Mouse (Mus musculus) layer of hippocampus, postnatal 25 days (tissue): ENCODE measurements around the gene Brwd1. TPM values are rescaled to one million over a fixed set of nuclear protein-coding genes. Genes with fewer than 3 reads are reported as not detected.
"Not testable (repeated sequence)": the region's sequence is repeated elsewhere in the genome, so short reads cannot be mapped to it uniquely, and the experiment has no call there.

ENCODE experiments used
- DNase-seq, 2 experiments: peaks; one replicate each; pipeline ENCODE4 v3.0.0; 2022; ENCODE audit warnings: mixed read lengths in 2 of 2, low spot score in 1 of 2; ENCODE audit errors: extremely low spot score in 1 of 2
- total RNA-seq, 2 experiments: library from RNA; stranded (reverse); gene quantifications; 2 replicates each; pipeline ENCODE4 v1.2.3; 2021

Brwd1 gene
- total RNA-seq = 100 to 1,000 TPM; 120 to 147 TPM

DNA sequence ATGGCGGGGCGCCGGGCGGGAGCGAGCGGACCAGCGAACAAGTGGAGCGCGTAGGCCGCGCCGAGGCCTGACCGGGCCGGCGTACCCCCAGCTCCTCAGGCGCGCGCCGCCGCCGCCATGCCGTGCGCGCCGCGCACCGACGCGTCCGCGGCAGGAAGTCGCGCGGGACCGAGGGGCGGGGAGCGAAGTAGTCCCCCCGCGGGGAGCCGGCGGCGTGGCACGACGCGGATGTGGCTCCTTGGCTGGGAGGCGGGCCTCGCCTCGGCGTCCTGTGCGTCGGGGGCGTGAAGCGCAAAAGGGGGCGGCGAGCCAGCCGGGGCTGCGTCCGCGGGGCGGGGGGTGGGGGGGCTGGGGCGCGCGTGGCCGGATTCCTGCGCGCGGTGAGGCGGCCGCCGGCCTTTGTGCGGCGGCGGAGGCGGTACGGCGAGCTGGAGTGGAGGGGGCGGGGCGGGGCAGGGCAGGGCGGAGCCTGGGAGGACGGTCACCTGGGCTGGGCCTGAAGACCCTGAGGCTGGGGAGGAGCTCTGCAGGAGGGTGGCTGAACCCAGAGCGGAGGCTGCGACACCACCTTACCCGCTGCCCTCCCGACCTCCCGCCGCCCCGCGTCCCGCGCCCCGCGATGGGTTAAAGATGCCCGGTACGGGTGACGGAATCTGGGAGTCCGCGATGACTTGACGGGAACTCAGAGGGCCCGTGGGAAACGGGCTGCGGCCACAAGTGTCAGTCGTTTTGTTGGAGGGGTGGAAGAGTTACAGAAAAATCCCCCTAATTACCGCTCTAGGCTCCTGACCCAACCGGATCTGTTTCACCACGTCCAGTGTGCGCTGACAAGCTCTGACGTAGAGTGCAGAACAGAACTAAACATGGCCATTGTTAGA, at the start of gene Brwd1:
Brwd1 (minus strand) TSS at position 226 of the 878 bp plus-strand sequence.
- DNase-seq = peak; percentile 66 to 88

DNA sequence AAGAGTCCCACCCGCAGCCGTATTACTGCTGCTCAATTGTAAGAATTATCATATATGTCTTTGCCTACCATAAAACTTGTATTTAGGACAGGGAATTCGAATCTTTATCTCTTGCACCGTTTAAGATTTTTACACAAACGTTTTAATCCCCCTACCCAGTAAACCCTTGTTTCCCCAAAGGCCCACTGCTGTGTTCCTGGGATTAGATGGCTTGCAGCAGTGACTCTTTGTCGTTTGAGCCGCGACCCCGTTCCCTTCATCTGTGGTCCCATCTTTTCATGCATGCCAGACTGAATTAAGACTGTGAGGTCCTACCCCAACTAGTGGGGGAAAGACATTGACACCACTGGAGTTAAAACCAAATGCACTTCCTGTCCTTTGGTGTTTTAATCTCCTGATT, 46.1 kb upstream of the Brwd1 start:
- no peak for DNase-seq

- peak; percentile 83 to 88 for DNase-seq
Observed at GRCm38 (mm10) chr16:96127657-96128344, 45.5 kb upstream of the Brwd1 start, which contains the start of gene Hmgn1. TSS of gene Hmgn1 (minus strand) at chr16:96127729.

- DNase-seq = no peak
Observed at GRCm38 (mm10) chr16:96127288-96127656, 44.9 kb upstream of the Brwd1 start.

GRCm38 (mm10) chr16:96126684-96127171, 44.4 kb upstream of the Brwd1 start:
- DNase-seq = peak; percentile 4 to 11

DNA sequence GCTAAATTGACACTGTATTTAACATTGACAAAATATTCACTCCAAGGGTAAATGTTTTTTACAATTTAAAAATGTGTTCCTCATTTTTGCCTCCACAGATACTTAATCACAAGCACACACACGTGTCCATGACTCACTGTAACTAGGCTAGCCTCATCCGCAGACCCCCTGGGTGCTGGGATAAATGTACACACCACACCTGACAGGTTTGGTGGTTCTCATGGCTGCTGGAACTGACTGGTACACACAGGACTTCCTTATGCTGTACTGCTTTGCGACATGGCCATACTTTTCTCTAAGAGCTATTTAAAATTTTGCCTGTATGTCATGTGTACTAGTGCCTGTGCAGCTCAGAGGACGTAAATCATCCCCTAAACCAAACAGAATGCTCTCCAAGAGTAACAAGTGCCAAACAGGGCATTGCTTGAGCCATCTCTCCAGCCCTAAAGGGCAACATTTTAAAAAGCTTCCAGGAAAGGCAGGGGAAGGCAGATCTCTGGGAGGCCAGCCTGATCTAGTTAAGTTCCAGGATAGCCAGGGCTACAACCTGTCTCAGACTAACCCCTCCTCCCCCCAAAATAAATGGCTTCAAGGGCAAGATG, 37.8 kb upstream of the Brwd1 start:
- DNase-seq = no peak

- no peak for DNase-seq
Observed at GRCm38 (mm10) chr16:96114729-96115128, 32.4 kb upstream of the Brwd1 start.

DNA sequence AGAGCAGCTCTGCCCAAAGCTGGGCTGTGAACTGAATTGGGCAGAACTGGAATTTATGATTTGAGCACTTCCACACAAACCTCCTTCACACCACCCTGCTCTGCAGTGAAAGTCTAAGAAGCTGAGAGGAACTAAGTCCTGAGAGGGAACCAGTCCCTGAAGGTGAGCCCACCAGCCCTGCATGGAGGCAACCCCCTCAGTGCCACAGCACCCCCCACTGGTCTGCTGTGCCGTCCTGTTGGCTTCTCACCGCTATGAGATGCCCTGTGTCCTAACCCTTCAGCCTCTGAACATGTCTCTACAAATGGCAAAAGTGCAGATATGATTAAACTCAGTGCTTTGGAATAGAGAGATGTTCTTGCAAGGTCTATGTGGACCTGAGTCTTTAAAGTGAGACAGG, 30.4 kb upstream of the Brwd1 start:
- DNase-seq = no peak

DNA sequence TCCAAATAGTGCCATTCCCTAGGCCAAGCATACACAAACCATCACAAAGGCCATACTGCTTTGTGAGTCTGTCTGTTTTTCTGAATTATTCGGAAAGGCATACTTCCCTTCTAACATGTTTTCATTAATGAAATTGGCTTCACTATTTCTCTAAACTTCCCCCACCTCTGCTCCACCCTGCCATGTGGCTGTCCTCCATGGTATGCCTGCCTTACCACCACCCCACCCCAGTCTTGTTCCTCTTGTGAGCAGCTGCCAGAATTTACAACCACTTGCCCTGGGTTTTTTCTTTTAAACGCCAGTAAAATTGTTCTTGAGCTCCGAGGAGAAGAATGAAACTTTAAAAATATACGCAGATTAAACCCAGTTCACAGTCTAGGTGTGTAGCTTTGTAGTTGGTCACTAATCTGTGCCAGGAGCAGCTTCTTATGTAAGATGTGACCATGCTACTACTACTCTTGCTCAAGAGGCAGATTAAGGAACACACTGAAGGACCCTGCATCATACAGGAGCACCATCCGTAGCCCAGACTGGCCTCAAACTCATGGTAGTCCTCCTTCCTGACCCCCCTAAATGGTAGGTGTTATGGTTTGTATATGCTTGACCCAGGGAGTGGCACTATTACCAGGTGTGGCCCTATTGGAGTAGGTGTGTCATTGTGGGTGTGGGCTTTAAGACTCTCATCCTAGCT, 28.5 kb upstream of the Brwd1 start:
- DNase-seq = no peak

DNA sequence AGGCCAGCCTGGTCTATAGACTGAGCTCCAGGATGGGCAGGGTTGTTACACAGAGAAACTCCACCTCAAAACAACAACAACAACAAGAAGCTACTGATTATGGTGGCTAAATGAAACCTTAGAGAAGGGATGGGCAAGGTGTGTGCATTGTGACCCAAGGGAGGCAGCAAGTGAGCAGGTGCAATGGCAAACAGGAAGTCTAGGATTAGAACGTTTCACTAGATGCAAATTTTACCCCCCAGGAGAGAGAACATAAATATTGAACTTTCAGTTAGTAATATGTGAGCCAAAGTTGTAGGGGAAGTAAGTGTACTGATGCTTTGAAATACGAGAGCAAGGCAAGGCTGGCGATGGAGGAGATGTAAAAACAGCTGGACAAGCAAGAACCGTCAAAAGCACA, 27.3 kb upstream of the Brwd1 start:
- DNase-seq = no peak

- DNase-seq = no peak
Observed at GRCm38 (mm10) chr16:96103036-96103435, 20.7 kb upstream of the Brwd1 start.

DNA sequence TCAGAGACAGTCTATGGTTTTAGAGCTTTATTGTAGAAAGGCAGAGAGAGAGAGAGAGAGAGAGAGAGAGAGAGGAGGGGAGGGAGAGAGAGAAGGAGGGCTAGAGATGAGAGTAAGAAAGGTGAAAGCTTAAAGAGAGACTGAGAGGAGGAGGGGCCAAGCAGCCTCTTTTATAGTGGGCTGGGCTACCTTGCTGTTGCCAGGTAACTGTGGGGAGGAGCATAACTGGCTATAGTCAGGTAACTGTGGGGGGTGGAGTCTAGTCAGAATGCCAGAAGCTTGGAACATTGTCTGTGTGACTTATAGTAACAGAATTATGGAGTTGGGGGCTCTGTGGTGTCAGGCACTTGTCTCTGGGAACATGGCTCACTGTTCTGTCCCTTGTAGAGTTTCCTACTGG, 15.5 kb upstream of the Brwd1 start:
- not testable (repeated sequence) for DNase-seq

DNA sequence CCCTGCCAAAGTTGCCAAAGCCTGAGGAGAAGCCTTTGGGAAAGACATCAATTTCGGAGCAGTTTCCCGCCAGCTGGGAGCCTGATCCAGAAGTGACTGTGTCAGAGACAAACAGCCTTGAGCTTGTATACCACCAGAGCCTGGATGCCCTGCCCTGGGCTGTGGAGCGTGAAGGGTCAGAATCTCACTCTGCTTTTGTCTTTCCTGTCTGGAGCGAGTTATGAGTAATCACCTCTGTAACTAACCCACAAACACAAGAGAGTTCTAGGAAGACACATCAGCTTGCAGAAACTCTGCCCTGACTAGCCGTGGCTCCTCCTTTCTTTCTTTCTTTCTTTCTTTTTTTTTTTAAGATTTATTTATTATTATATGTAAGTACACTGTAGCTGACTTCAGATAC, 13.6 kb upstream of the Brwd1 start:
- DNase-seq = no peak

DNA sequence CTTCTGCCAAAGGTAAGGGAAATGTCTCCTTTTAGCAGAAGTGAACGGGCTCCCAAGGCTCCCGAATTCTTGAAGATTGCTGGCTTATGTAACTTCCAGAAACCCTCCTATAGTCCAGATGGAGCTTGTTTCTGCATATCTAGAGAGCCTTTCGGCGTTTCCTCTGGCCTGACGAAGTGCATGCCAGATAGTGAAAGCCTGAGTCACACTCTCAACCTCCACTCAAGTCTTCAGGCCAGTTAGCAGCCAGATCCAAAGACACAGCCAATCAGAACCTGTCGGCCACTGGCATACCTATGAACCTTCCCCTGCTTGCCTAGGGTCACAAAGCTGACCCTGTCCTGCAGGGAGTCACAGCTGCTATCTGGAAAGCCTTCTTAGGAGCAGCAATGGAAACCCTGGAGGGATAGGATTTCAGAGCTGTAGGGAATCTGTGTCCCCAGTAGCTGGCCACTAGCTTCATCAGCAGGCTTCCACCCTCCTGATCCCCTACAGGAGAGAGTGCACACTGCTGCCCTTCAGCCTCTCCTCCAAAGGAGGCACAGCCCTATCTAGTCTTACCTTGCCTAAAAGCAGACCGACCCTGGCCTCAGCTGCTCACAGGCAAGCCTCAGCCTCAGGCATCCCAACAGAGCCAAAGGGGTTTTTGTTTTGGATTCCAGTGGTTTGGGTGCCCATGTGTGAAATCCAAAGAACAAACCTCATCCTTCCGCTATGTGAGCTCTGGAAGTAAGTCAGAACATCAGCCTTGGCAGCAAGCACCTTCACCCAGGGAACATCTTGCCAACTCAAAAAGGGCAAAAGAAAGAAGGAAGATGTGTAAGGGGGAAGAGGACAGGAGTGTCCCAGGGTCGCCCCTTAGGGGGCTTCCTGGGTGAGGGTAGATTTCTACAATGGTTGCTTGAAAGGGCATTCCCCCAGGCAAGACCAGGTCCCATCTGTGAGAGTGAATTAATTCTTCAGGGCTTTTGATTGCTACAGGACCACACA, 9.5 kb upstream of the Brwd1 start:
- no peak for DNase-seq

DNA sequence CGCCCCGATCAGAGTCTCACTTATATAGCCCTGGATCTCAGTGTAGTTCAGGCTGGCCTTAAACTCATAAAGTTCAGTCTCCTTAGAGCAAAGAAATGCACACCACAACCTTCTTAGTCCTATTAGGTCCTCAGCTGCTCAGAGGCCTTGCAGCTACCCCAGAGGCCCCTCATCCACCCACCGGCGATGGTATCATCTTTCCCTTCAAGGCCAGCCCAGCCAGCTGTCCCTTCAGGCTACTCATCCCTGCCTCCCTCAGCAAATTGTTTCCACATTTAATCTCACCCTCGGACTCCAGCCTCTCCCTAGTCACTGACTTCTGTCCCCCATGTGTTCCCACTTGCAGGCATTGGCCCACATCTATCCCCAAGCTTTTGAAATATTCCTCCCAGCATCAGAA, 5.8 kb upstream of the Brwd1 start:
- DNase-seq = no peak

DNA sequence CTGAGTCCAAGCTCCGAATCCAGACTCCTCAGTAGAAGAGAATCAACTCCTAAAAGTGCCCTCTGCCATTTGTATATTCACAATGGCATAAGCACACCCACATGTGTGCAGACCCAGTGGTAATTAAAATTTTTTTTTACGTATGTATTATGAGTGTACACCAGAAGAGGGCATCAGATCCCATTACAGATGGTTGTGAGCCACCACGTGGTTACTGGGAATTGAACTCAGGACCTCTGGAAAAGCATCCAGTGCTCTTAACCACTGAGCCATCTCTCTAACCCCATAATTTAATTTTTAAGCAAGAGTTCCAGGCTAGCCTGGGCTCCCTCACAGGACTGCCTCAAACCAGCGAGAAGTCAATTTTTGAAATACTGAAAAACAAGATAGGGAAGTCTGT, 5.1 kb upstream of the Brwd1 start:
- no peak for DNase-seq

DNA sequence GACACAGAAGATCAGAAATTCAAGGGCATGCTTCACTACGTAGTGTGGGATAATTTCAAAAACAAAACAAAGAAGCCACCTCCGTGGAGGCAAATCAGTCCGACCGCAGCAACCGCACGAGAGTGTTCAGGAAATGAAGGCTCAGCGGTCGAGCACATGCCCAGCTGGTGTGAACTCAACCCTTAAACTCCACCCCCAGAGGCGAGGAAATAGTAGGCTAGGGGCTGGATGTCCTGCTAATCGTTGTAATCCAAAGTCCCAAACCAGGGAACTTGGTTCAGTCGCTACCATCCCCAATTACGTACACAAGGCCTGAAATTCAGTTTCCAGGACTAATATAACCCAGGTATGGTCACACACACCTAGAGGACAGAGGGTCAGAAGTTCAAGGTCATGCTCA, 4.7 kb upstream of the Brwd1 start:
- no peak for DNase-seq

GRCm38 (mm10) chr16:96085597-96085996, 3.3 kb upstream of the Brwd1 start:
- DNase-seq = no peak

DNA sequence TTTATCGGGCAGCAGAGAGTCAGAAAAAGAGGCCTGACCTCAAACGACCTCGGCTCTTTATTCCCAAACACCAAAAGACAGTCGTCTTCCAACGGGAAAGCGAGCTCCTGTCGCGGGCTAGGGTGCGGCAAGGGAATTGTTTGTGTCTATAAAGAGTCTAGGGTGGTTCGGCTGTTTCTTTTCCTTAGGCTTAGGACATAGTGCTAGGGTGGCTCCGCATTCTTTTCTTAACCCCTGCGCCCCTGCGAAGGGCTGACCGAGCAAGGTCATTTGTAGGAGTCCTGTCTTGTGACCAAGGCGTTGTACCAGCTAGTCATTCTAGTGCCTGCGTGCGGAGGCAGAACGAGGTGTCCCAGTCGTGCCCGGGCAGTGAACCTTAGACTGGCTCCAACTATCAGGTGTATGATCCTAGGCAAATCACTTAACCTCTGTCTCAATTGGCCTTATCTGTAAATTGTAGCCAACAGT, 887 bp upstream of the Brwd1 start:
- peak in 1 of 2 experiments; percentile 15 for DNase-seq
